Mouse (Mus musculus) layer of hippocampus, postnatal 25 days (tissue): Measurements from ENCODE around the gene Il3ra. TPM values are rescaled to one million over a fixed set of nuclear protein-coding genes. Genes with fewer than 3 reads are reported as not detected.

Experiments used
- DNase-seq, 2 experiments: peaks; one replicate each; pipeline ENCODE4 v3.0.0; 2022; ENCODE audit warnings: mixed read lengths in 2 of 2, low spot score in 1 of 2; ENCODE audit errors: extremely low spot score in 1 of 2
- total RNA-seq, 2 experiments: library from RNA; stranded (reverse); gene quantifications; 2 replicates each; pipeline ENCODE4 v1.2.3; 2021

Gene Il3ra
- total RNA-seq = 1 to 10 TPM; 3.4 to 3.5 TPM

- peak; percentile 54 to 60 for DNase-seq
These were observed at the start of gene Il3ra for GRCm38 (mm10) chr14:14345948-14346812. Gene Il3ra, plus strand, starts transcription at chr14:14346275.

- no peak for DNase-seq
These were observed 37.1 kb upstream of the Il3ra start for GRCm38 (mm10) chr14:14308938-14309337.

- no peak for DNase-seq
These were observed 36.7 kb upstream of the Il3ra start for GRCm38 (mm10) chr14:14309416-14309815.

- no peak for DNase-seq
These were observed 23.5 kb upstream of the Il3ra start, which contains the start of gene Olfr31 for GRCm38 (mm10) chr14:14322528-14322927. Gene Olfr31, plus strand, starts transcription at chr14:14322828.

- DNase-seq = peak; percentile 63 to 72
These were observed 783 bp upstream of the Il3ra start for GRCm38 (mm10) chr14:14345113-14345871.

GRCm38 (mm10) chr14:14346813-14347100 lies 682 bp downstream of the Il3ra start:
- peak in 1 of 2 experiments; percentile 24 for DNase-seq

GRCm38 (mm10) chr14:14347151-14347835 lies 1.2 kb downstream of the Il3ra start:
- peak; percentile 30 to 38 for DNase-seq

- peak; percentile 19 to 31 for DNase-seq
These were observed 2.0 kb downstream of the Il3ra start for GRCm38 (mm10) chr14:14347836-14348621.

GRCm38 (mm10) chr14:14348674-14349401 lies 2.8 kb downstream of the Il3ra start:
- DNase-seq = peak; percentile 16 to 20

GRCm38 (mm10) chr14:14349485-14350262 lies 3.6 kb downstream of the Il3ra start:
- DNase-seq = no peak

GRCm38 (mm10) chr14:14350263-14351147 lies 4.4 kb downstream of the Il3ra start:
- no peak for DNase-seq

- no peak for DNase-seq
These were observed 5.0 kb downstream of the Il3ra start for GRCm38 (mm10) chr14:14351148-14351455.

- DNase-seq = no peak
These were observed 5.9 kb downstream of the Il3ra start for GRCm38 (mm10) chr14:14351721-14352590.

- DNase-seq = no peak
These were observed 6.5 kb downstream of the Il3ra start for GRCm38 (mm10) chr14:14352606-14353005.

GRCm38 (mm10) chr14:14353081-14353732 lies 7.1 kb downstream of the Il3ra start:
- no peak for DNase-seq

- no peak for DNase-seq
These were observed 7.8 kb downstream of the Il3ra start for GRCm38 (mm10) chr14:14353740-14354510.
